Mouse (Mus musculus): ENCODE results near the gene Trim45.

DNA sequence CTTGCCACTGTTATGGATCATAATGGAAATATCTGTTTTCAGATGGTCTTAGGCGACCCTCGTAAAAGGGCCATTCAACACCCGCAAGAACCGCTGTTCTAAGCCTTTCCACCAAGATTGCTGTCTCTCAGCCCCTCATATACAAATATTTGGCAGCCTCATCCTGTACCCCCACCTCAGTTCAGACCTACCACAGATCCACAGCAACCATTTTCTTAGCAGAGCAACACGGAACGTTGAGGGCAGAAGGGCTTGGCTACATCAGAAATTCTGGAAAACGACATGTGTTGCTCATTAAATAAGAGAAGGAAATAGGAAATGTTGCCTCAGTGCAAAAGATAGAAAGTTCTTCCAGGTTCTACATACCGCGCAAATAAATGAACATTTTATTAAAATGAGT lies 11.0 kb upstream of the Trim45 start:
- TF ChIP-seq POLR2A (IDR thresholded peaks at IDR 0.05; ENCODE audit: extremely low read depth, insufficient read depth, low read length), result no peak
- no peak for TF ChIP-seq CTCF (IDR thresholded peaks at IDR 0.05; ENCODE audit: extremely low read depth, insufficient read depth, low read length)

All from cortical plate, adult 2 months (tissue).